Mouse (Mus musculus) liver, embryonic 11.5 days (tissue): ENCODE data around the gene Ccdc97. TPM values are rescaled to one million over a fixed set of nuclear protein-coding genes. Genes with fewer than 3 reads are reported as not detected.

Experiments used
- ATAC-seq: fragments of 200-750 bp; cut with Nextera tagmentation; replicated peaks from 2 replicates; pipeline ENCODE4 v1.8.0; 2017; ENCODE audit warnings: moderate number of reproducible peaks, mild to moderate bottlenecking, moderate TSS enrichment, moderate library complexity; ENCODE audit not compliant: low FRiP score
- DNase-seq: peaks from one replicate; pipeline ENCODE4 v3.0.0-alpha.2; 2017; ENCODE audit warnings: low spot score
- H3K27ac ChIP-seq: fragments of 300-500 bp; sonication (generic); 2 replicates; pipeline ENCODE4 v1.5.1; 2014; ENCODE audit warnings: mild to moderate bottlenecking, low read depth, low read length, control low read depth
- H3K27me3 ChIP-seq: fragments of 300-500 bp; sonication (generic); replicated peaks from 2 replicates; pipeline ENCODE4 v1.6.1; 2014; ENCODE audit warnings: low read length, mixed read lengths; ENCODE audit not compliant: control insufficient read depth, insufficient read depth
- H3K36me3 ChIP-seq: fragments of 300-500 bp; sonication (generic); 2 replicates; pipeline ENCODE4 v1.6.1; 2014; ENCODE audit warnings: mild to moderate bottlenecking, low read length, moderate library complexity, mixed read lengths; ENCODE audit not compliant: control insufficient read depth, insufficient read depth
- H3K4me1 ChIP-seq: fragments of 300-500 bp; sonication (generic); replicated peaks from 2 replicates; pipeline ENCODE4 v1.6.1; 2014; ENCODE audit warnings: low read length, mixed read lengths; ENCODE audit not compliant: control insufficient read depth, insufficient read depth
- H3K4me2 ChIP-seq: fragments of 300-500 bp; sonication (generic); 2 replicates; pipeline ENCODE4 v1.6.1; 2014; ENCODE audit warnings: mild to moderate bottlenecking, control low read depth, moderate library complexity
- H3K4me3 ChIP-seq: fragments of 300-500 bp; sonication (generic); 2 replicates; pipeline ENCODE4 v1.5.1; 2014; ENCODE audit warnings: low read depth, low read length, control low read depth
- H3K9ac ChIP-seq: fragments of 300-500 bp; sonication (generic); 2 replicates; pipeline ENCODE4 v1.6.1; 2014; ENCODE audit warnings: low read depth, low read length, control low read depth
- H3K9me3 ChIP-seq: fragments of 300-500 bp; sonication (generic); 2 replicates; pipeline ENCODE4 v1.6.1; 2016; ENCODE audit warnings: low read length, inconsistent platforms, mixed read lengths; ENCODE audit not compliant: control insufficient read depth
- WGBS: fragments of 180-500 bp; shearing (Covaris S2); extraction: QIAGEN DNeasy Blood & Tissue Kit; methylation state at CpG from one replicate; pipeline ENCODE4 v1.1.7; 2014; 5-methylcytosine and 5-hydroxymethylcytosine counted together
- polyA plus RNA-seq: library from polyadenylated mRNA; unstranded; fragments of >200 nt; fragmentation: Nextera tagmentation; extraction: Ambion mirVana; gene quantifications from 2 replicates; pipeline ENCODE4 v1.2.1, GENCODE M21; 2014

Gene Ccdc97
- polyA plus RNA-seq, 1 experiment from 2014 or later: 33.9 TPM

DNA sequence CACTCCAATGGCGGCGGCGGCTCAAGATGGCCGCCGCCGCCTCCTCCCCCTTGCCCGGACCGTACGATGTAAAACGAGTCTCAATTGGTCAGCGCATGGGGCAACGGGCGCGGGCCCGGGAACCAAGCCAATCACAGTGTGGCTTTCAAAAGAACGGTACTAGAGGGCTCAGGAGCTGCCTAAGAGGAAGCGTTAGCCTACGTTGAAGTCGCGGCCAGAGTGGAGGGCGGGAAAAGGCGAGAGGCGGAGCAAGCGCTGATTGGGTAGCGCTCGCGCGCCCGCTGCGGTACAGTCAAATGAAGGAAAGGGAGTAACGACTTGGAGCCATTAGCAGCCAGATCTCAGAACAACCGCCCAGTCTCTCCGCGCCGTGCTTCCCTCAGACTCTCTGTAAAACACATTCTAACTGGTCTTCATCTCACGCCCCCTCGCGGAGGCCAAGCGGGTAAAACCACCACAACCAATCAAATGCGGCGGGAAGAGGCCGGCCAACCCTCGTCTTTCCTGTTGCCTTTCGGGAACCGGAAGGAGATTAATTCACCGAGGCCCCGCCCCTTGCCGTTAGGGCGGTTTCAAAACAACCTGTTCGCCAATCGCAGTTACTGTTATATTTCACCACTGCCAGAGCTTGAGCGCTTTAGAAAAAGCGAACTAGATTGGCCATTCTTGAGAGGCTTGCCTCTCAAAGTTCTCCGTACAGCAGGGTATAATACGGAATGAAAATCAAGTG, 36.0 kb upstream of the Ccdc97 start, which contains the start of gene Hnrnpul1:
Gene Hnrnpul1, minus strand, starts transcription at position 20 of the 730 bp plus-strand sequence.
- Histone ChIP-seq H3K36me3 (peaks cover 13% of the 10 kb centered on the region), H3K9ac (peak within 1 kb of the TSS; percentile 100), H3K27me3 (no peaks in the 10 kb centered on the region), H3K4me3 (peak within 1 kb of the TSS; percentile 97), H3K27ac (peak within 1 kb of the TSS; percentile 97), H3K4me1 (peaks cover 18% of the 10 kb centered on the region), H3K9me3 (no peaks in the 10 kb centered on the region), H3K4me2 (peak within 1 kb of the TSS; percentile 98)
- DNase-seq: peak; percentile 97
- peak; percentile 89 for ATAC-seq
- under 1% methylated on average over 55 of the region's 55 CpGs for WGBS

DNA sequence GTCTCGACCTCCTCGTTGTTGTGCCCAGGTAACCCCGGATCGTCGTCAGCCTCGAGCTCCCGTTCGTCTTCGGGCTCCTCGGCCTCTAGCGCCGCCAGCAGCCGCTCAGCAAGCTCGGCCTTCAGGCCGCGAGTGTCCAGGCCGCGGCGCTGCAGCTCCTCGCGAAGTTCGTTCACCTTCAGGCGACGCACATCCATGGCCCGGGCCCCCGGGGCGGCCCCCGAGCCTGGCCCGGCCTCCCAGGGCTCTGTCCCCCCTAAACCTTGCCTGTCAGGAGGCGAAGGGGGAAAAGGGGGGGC, 35.5 kb upstream of the Ccdc97 start:
- H3K4me1 ChIP-seq: peaks cover 18% of the 10 kb centered on the region
- 0% methylated on average over 29 of the region's 30 CpGs for WGBS

DNA sequence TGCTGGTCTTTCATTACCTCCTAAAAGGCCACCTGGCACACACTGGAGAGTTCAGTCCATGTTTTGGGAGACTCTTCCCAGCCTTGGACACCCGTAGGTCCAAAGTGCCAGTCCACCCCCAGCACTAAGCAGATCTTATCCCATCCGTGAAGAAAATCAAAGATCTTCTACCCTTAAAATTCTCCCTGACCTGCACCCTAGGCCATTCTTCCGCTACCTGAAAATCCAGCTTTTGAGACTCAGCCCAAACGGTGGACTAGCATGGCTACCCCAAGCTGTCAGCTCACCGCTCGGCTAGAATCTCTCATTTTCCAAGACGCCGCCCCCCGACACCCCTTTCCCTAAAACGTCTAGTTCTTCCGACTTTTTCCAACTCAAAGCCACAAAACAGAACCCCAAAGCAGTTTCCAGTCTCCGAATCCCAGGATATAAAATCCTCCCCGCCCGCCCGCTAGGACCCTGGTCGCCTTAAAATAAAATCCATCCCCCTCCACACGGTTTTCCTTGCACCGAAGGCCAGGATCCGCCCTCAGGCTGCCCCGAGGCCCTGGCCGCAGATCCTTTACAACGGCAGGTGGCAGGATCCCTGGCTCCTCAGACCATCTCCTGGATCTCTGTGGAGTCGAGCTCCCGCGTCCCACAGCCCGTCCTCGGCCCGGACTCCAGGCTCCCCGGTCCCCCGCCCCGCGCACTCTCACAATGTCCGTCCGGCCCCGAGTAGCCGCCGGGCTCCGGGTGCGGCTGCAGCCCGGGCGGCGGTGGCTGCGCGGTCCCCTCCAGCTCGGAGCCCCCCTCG, 35.0 kb upstream of the Ccdc97 start:
- WGBS: 1% methylated on average over 46 of the region's 46 CpGs
- no peaks in the 10 kb centered on the region for H3K27me3 ChIP-seq
- peak overlapping the region; percentile 97 for H3K27ac ChIP-seq
- peaks cover 18% of the 10 kb centered on the region for H3K4me1 ChIP-seq
- no peak for DNase-seq
- H3K36me3 ChIP-seq: peaks cover 24% of the 10 kb centered on the region
- peak; percentile 8; the same call in 1 of the 2 replicates for ATAC-seq
- peak overlapping the region; percentile 100 for H3K9ac ChIP-seq
- H3K9me3 ChIP-seq: no peaks in the 10 kb centered on the region
- peak overlapping the region; percentile 97 for H3K4me3 ChIP-seq
- peak overlapping the region; percentile 98 for H3K4me2 ChIP-seq

More for the DNA sequence above, 35.5 kb upstream of the Ccdc97 start:
- peaks cover 18% of the 10 kb centered on the region for H3K36me3 ChIP-seq
- DNase-seq: no peak
- H3K9ac ChIP-seq: peak overlapping the region; percentile 100
- ATAC-seq: no peak
- peak overlapping the region; percentile 98 for H3K4me2 ChIP-seq
- H3K4me3 ChIP-seq: peak overlapping the region; percentile 97
- no peaks in the 10 kb centered on the region for H3K9me3 ChIP-seq
- no peaks in the 10 kb centered on the region for H3K27me3 ChIP-seq
- peak overlapping the region; percentile 97 for H3K27ac ChIP-seq

DNA sequence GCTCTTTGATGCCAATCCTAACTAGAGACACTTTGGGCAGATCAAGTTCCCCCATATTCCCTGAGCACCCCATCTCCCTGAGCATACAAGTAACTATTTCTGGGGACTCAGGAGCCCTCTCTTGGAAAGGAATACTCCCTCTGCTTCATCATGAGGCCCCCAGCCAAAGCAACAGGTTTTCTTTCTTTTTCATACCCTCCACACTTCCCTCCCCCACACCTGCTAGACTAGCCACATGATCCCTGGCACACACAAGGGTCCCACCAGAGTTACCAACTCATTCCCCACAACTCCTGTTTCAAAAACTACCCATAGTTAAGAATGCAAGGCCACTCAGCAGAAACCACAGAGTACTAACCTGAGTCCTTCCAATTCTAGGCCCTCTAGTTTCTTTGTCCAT, 34.2 kb upstream of the Ccdc97 start:
- H3K27ac ChIP-seq: 0 out of 2 replicates have a peak overlapping the region, but pooled peaks have one; percentile 8
- peak overlapping the region; percentile 98 for H3K4me2 ChIP-seq
- H3K27me3 ChIP-seq: no peaks in the 10 kb centered on the region

DNA sequence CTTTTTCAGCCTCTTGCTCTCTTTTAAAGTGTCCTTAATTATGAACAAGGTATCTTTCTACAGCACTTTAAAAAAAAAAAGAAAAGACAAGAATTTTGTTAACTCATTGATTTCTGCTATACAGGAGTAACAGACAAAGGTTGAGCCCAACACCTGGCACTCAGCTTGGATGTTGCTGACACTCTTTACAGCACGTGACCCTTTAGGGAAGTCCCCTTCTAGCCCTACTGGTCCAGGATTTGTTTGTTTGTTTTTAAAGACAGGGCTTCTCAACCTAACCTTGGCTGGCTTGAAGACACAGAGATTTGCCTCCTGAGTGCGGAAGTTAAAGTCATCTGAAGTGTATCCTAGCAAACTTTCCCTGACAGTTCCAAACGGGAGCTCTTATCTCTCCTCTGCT, 28.0 kb upstream of the Ccdc97 start:
- no peaks in the 10 kb centered on the region for H3K27me3 ChIP-seq
- no peak overlapping the region for H3K27ac ChIP-seq
- H3K4me2 ChIP-seq: no peak overlapping the region
- H3K4me3 ChIP-seq: no peak overlapping the region
- no peak overlapping the region for H3K9ac ChIP-seq
- peaks cover 4% of the 10 kb centered on the region for H3K4me1 ChIP-seq
- H3K36me3 ChIP-seq: peaks cover 89% of the 10 kb centered on the region
- no peak for DNase-seq
- no peak for ATAC-seq
- no peaks in the 10 kb centered on the region for H3K9me3 ChIP-seq
- WGBS: 84% methylated on average over 3 of the region's 3 CpGs

More for the DNA sequence above, 34.2 kb upstream of the Ccdc97 start:
- peaks cover 31% of the 10 kb centered on the region for H3K36me3 ChIP-seq
- peaks cover 18% of the 10 kb centered on the region for H3K4me1 ChIP-seq
- H3K4me3 ChIP-seq: peak overlapping the region; percentile 97
- no peaks in the 10 kb centered on the region for H3K9me3 ChIP-seq
- H3K9ac ChIP-seq: peak overlapping the region; percentile 100
- ATAC-seq (no peak), DNase-seq (no peak)

DNA sequence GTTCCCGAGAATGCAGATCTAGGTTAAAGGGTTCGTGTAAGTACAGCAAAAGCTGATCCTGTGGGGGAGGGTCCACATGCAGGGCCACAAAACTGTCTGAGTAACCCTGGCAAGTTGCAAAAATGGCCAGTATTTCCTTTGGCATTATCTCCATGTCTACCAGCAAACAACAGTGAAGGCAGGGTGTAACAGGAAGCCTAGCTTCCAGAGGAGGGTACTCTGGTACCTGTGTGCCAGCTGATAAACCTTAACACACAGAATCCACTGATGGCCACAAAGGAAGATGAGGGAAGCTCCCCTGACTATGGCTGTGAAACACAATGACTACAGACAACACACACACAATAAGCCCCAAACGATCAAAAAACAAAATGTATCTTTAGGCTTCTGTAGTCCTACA, 19.4 kb upstream of the Ccdc97 start:
- H3K9me3 ChIP-seq: no peaks in the 10 kb centered on the region
- DNase-seq: no peak
- ATAC-seq: peak; percentile 74
- 0 out of 2 replicates have a peak overlapping the region, but pooled peaks have one; percentile 48 for H3K27ac ChIP-seq
- WGBS: 58% methylated on average over 3 of the region's 3 CpGs
- H3K27me3 ChIP-seq: no peaks in the 10 kb centered on the region
- peaks cover 81% of the 10 kb centered on the region for H3K36me3 ChIP-seq
- H3K9ac ChIP-seq: no peak overlapping the region
- H3K4me3 ChIP-seq: no peak overlapping the region
- H3K4me1 ChIP-seq: peaks cover 21% of the 10 kb centered on the region
- H3K4me2 ChIP-seq: peak overlapping the region; percentile 35; the same call in 1 of the 2 replicates

DNA sequence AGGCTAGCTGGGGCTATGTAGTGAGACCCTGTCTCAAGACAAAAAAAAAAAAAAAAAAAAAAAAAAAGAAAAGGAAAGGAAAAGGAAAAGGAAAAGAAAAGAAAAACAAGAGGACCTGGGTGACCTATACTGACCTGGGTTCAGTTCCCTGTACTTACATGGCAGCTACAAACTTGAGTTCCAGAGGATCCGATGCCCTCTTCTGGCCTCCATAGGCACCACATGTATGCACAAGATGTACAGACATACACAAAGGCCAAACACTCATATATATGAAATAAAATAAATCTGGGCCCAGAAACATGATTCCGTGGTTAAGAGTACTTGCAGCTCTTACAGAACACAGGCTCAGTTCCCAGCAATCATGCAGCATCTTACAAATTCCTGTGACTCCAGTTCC, 18.0 kb upstream of the Ccdc97 start:
- H3K36me3 ChIP-seq: peaks cover 81% of the 10 kb centered on the region
- H3K27me3 ChIP-seq: no peaks in the 10 kb centered on the region
- ATAC-seq: no peak
- no peaks in the 10 kb centered on the region for H3K9me3 ChIP-seq
- WGBS: 90% methylated on average over 2 of the region's 2 CpGs
- H3K4me3 ChIP-seq: no peak overlapping the region
- no peak for DNase-seq
- no peak overlapping the region for H3K27ac ChIP-seq
- no peak overlapping the region for H3K4me2 ChIP-seq
- no peak overlapping the region for H3K9ac ChIP-seq
- peaks cover 21% of the 10 kb centered on the region for H3K4me1 ChIP-seq

DNA sequence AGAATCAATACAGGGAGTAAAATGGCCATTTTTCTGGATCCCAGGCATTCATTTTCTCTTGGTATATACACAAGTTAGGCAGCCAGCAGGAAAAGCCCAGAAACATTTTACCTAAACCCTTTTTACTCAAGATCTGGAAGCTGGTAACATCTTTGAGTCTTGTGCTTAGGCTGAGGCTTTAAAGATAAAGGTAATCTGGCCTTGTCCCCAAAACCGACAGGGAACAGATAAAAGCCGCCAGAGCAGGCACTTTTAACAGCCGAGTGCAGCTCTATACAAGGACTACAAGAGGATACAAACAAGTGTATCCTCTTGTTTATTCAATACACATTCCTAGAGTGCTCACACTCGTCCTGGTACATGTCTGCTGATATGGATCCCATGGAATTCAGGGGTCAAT, 16.1 kb upstream of the Ccdc97 start:
- Histone ChIP-seq H3K4me1 (peaks cover 21% of the 10 kb centered on the region), H3K36me3 (peaks cover 79% of the 10 kb centered on the region), H3K27ac (peak overlapping the region; percentile 52; the same call in 1 of the 2 replicates), H3K4me3 (no peak overlapping the region), H3K9ac (no peak overlapping the region), H3K4me2 (peak overlapping the region; percentile 38), H3K9me3 (no peaks in the 10 kb centered on the region), H3K27me3 (no peaks in the 10 kb centered on the region)
- ATAC-seq: no peak
- no peak for DNase-seq
- WGBS: 30% methylated on average over 4 of the region's 4 CpGs
